Mouse (Mus musculus): Measurements from ENCODE around the gene Ssxb9.
"Not testable (repeated sequence)": the region's sequence is repeated elsewhere in the genome, so short reads cannot be mapped to it uniquely, and the experiment has no call there.

The Ssxb9 gene

DNA sequence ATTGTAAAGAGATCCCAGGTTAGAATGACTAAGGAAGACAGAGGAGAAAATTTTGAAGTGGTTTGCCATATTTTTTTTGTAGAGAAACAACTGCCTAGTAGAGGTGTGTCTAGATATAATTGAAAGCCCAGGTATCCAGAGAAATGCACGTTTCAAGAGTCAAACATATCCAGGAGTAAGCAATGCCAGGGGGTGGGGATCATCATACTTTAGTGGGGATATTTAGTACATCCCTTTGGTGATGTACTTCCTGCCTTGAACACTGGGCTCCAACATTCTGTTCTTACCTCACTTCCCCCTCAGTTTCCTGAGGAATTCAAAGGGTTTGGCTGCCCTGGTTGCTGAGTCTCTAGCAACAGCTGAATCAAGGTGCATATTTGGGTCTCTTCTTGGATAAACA lies at the start of gene Ssxb9:
Ssxb9 (plus strand) TSS at position 301 of the 400 bp plus-strand sequence.
- DNase-seq (ENCODE audit: low spot score): not testable (repeated sequence)

DNA sequence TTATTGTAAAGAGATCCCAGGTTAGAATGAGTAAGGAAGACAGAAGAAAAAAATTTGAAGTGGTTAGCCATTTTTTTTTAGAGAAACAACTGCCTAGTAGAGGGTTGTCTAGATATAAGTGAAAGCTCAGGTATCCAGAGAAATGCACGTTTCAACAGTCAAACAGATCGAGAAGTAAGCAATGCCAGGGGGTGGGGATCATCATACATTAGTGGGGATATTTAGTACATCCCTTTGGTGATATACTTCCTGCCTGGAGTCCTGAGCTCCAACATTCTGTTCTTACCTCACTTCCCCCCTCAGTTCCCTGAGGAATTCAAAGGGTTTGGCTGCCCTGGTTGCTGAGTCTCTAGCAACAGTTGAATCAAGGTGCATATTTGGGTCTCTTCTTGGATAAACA lies 39.7 kb upstream of the Ssxb9 start, which contains the start of gene Ssxb10:
Ssxb10 (plus strand) TSS at position 301 of the 400 bp plus-strand sequence.
- no peak for DNase-seq (ENCODE audit: low spot score)

DNA sequence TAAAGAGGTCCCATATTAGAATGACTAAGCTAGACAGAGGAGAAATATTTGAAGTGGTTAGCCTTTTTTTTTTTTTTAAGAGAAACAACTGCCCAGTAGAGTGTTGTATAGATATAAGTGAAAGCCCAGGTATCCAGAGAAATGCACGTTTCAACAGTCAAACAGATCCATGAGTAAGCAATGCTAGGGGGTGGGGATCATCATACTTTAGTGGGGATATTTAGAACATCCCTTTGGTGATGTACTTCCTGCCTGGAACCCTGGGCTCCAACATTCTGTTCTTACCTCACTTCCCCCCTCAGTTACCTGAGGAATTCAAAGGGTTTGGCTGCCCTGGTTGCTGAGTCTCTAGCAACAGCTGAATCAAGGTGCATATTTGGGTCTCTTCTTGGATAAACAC lies 46.2 kb downstream of the Ssxb9 start, which contains the start of gene Ssxb1:
Ssxb1 (plus strand) TSS at position 301 of the 400 bp plus-strand sequence.
- not testable (repeated sequence) for DNase-seq (ENCODE audit: low spot score)
